Mouse (Mus musculus) thymus, postnatal 14 days (tissue): Measurements from ENCODE around the gene Syndig1.

Experiments used
- DNase-seq: peaks from one replicate; pipeline ENCODE4 v3.0.0; 2021

Gene Syndig1

DNA sequence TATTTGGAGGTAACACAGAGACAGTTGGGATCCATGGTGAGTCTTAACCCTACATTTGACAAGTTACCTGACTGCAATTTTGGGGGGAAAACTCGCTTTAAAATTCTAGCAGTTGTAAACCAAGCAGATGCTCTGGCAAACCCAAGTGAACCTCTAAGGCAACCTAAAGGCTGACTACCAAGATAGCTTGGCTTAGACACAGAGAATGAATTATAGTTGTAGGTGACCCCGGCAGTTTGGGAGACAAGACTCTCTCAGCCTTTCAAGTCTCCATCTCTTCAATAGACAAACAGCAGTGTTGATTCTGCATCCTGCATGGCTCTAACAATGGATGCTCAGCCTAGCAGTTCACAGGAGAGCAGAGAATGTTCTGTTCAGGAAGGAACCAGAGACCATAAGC lies at the start of gene Syndig1:
Gene Syndig1, plus strand, starts transcription at position 301 of the 400 bp plus-strand sequence.
- DNase-seq = no peak

DNA sequence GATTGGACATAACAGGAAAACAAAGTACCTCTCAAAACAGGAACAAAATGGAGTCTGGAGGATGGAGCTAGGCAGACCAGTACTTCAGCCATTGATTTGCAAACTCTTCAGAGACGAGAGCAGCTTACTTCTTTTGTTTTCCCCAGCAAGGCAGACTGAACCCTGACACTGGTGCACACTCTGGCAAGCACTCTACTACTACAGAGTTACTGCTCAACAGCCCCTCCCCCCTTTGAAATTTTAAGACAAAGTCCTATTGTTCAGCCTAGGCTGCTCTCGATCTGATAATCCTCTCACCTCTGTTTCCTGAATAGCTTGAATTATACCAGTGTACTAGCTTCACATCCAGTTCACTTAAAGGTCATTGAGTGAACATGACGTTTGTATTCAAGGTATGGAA lies 30.4 kb upstream of the Syndig1 start:
- DNase-seq = no peak

DNA sequence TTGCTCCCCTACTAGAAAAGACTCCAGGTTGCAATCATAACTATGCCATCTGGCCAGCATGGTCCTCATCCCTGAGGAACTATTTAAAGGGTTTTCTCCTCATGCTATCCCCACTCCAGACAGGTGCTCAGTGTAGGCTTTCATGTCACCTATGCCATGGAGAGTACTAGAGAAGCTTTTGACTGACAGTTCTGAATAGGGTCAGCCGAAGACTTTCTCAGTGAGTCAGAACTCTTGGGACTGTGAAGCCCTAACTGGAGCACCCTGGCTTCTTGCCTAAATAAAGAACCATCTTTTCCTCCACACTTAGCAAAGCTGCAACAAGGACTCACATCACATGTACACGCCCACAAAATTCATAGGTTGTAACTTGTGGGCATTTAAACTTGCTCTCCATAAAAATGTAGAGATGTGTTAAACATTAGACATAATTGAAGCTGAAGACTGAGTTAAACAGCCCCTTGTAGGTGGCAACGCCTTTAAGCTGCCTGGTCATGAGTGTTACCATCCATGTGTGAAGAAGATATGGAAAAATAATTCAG lies 24.3 kb upstream of the Syndig1 start:
- no peak for DNase-seq

DNA sequence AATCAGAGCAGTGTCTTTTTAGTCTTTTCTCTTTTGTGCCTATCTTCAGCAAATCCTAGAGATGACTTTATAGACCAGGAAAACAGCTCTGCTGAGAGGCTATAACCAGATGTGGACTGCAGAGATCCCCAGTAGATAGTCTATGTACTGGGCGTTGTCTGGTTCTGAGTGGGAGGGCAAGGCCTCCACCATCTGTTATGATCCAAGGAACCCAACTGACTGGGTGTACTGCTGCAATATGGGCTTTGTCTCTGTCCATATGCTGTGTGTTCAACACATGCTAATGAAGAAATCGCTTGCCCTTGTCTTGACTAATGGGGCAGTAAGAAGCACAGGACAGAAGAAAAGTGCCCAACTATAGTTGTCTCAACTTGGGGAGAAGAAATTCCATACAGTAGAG lies 23.8 kb upstream of the Syndig1 start:
- DNase-seq = no peak

DNA sequence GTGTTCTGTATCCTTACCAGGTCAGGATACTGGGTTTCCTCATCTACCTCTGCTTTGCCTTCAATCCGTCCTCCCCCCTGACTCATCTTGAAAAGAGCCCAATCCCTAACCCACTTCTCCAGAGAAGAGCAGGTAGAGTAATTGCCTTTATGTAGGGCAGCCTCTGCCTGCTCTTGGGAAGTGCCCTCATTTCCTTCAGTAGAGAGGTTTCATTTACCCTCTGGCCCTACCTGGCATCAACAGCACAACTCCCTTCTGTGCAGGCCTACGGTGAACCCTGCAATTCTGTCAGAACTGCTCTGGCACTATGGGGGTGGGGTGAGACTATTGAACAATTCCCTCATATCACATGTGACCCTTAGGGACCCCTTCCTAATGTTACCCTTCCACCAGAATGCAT lies 16.1 kb upstream of the Syndig1 start:
- no peak for DNase-seq

DNA sequence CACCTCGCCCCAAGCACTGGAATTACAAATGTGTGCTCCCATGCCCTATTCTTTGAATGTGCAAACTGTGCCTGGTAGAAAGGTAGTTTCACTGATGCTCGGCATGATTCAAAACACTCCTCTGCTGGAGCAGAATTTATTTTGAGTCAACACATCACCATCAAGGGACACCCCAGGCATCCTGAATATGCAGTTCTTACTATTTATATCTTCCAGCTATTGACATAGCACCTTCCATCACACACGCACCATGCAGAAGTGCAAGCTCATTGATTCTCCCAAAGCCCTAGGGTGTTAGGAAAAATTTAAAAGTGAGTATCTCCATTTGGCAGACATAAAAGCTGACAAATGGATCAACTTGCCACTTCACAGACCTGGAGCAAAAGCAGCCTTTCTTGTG lies 10.6 kb upstream of the Syndig1 start:
- no peak for DNase-seq

DNA sequence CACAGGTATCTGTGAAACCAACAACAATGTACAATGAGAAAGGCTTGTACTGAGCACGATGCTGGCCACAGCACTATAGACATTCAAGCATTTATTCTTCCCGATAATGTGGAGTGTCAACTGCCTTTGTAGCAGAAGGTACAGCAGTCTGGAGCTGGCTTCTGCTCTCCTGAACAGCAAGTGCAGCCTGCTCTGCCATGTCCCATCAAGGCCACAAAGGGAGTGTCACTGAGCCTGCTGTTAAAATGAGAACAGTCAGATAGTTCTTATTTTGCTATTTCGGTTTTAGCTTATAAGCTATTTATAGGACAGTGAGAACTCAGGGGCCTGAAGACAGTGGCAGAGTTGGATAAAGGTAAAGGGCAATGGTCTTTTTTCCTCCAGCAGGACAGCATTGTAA lies 9.3 kb upstream of the Syndig1 start:
- DNase-seq = no peak

DNA sequence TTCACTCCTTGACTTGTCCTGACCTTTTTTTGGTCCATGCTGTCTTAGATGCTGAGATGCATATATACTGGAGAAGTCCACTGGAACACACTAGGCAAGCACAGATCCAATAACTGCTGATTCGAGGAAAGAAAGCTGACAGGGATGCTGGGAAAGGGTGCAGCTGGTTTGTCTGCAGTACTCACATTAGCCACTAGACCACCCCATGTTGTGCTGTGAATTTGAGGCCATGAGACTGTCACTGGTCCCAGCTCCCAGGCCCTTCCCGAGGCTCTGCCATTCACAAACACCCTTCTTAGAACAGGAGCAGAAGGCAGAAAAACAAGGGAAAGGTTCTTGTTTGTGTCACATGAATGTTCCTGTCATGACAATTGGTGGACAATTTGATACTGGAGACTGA lies 8.8 kb upstream of the Syndig1 start:
- DNase-seq = no peak

DNA sequence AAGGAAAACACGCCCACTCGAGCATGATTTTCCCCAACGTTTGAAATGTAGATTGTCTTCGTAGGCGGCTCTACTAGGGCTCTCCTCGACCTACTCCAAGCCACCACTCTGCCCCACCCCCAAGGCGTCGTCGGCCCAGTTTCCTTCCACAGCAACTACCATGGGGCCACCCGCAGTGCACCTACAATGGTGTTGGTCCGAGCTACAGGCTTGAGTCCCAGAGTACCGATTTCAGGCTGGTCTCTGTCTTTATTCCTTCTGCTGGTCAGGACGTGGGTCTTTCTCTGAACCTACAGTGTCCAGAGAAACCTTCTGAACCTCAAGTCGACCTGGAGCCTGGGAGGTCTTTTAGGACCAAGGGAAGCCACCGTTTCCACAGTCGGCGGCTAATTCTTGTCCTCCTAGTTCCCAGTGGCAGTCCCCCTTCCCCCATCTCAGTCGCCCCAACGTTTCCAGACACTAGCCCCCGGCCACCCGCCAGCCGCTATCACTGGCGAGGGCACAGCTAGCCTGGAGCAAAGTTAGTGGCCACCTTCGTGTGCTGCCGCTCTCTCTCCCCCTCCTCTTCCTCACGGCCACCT lies 1.0 kb downstream of the Syndig1 start:
- DNase-seq = no peak

DNA sequence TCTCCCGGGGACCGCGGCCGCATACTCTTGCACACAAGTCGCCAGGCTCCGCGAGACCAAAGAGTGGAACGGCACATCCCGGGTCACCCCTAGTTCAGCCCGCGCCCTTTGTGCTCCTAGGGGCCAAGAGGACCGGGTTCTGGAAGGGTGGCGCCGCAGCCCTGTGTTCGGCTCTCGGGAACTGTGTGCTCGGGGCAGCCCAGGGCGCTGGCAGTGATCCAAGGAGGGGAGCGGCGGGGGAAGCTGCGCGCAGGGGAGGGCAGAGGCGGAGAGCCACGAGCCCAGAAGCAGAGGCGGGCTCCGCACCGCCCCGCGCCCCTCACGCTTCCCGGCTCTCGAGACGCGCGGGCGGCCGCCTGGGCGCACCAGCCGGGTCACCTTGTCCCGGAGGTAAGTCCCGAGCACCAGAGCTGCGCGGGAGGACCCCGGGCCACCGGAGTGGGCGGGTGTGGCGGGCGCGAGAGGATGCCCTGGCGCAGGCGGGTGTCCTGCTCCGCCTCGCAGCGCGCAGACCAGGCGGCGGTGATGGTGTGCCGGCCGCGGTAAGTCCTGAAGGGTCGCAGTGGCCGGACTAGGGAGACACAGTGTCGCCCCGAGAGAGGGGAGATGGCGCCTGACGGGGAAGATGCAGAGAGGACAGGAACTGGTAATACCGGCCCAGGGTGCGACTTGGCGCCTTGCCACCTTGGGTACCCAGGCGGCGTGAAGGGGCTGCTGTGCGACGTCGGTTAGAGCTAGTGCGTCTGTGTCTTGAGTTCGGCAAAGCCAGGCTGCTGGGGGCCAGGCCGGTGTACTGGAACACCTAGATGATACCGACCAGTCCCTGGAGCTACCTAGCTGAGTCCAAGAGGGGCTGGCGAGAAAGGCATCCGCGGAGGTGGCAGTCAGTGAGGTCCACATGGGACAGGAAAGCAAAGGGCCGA lies 1.8 kb downstream of the Syndig1 start, which contains the start of gene C530025M09Rik:
Gene C530025M09Rik, minus strand, starts transcription at position 678 of the 923 bp plus-strand sequence.
- DNase-seq = no peak

DNA sequence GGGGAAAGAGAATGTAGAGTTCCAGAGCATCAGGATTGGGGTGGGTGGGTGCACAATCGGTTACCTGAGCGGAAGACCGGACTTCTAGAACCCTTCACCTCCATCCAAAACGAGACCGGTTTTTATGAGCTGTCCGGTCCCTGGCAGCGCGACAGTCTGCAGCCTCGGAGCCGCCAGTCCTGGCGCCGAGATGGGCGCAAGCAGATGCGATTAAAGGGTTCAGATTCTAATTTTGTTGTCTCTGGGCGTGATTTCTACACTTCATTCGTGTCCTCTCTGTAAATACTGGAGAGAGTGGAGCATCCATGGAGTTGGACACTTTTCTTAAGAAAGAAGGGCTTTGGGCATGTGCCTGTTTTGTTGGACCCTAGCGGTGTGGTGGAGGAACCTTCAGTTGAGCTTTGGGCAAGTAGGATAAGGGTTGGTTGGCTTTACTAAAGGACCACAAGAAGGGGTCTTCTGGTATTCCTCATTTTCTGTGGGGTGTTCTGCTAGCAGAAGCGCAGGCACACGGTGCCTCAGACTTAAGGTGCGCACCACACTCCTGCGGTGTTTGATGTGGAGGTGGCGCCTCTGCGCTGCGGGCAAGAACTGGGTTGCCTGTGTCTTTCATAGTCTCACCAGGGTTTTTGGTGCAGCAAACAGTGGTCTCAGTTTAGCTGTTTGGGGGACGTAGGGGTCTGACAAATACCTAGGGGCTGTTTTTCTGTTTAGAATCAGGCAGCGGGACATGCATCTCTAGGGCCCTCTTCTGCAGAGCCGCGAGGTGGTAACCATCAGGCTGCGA lies 2.6 kb downstream of the Syndig1 start:
- DNase-seq = no peak

DNA sequence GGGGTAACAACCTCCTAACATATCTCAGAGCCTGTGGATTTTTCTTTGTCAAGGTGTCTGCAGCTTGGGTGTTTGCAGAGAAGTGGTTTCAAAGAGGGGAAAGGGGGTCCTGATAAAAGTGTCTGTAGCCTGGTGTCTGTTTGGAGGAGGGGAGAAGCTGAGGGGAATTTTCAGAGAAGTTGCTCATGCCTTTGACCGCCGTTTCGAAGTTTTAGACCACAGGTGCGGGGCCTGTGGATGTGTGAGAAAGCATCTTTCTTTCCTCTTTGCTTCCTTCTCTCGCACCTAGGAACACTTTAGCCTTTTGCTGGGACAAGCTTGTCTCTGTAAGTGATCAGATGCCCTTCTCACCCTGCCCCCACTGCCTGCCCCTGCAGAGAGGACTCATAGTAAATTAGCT lies 3.3 kb downstream of the Syndig1 start:
- DNase-seq = no peak

DNA sequence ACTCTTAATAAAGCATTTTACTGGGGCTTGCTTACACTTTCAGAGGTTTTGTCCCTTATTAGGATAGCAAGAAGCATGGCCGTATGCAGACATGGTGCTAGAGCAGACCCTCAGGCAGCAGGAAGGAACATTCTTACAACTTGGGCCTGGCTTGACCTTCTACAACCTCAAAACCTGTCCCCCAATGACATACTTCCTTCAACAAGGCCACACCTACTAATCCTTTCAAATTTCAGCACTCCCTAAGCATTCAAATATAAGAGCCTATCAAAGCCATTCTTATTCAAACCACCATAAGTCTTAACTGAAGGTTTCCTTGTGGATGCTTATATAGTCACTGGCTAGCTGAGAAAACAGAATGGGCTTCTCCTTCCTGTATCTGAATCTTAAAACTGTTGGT lies 6.1 kb downstream of the Syndig1 start:
- no peak for DNase-seq

DNA sequence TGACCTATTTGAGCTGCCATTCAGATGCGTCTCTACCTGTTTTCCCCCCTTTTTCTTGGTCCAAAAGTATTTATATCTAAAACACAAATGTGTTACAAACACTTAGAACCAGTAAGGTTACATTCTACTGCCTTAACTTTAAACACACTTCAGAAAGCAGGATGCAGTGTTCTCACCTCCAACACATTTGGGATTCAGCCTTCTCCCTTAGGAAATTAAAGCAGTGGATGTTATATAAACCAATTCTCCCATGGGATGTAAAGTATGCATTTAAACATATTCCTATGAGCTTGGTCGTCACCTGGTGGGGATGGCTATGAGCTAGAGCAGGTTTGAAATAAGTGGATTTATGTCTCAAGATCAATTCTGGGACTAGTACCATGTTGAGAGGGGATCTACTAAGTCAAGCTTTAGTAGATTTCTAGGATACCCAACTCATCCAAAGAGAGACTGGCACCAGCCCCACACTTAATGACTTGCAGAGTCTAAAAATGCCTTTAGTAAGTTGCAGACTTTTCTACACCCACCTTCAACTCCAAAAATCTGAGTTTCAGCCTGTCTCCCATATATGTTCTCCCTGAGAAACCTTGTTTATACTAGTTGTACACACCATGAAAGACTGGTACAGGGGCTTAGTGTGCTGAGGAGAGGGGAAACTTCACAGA lies 7.6 kb downstream of the Syndig1 start:
- no peak for DNase-seq

DNA sequence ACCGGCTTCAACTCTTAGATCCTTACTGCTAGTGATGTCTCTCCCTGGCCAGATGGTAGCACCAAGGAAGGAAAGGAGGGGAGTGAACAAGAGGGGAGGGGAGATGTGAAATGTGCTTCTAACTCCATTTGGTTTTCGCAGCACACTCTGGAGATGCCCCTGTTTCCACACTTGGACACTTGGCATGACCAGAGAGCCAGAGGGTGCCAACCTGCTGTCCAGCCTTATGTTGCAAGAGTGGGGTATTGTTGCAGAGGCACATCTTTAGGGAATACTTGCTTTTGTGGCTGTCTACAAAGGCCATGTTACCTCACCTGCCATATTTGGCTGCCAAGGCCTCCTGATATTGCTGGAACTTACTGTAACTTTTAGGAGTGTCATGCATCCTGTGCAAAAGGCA lies 10.7 kb downstream of the Syndig1 start:
- DNase-seq = no peak

DNA sequence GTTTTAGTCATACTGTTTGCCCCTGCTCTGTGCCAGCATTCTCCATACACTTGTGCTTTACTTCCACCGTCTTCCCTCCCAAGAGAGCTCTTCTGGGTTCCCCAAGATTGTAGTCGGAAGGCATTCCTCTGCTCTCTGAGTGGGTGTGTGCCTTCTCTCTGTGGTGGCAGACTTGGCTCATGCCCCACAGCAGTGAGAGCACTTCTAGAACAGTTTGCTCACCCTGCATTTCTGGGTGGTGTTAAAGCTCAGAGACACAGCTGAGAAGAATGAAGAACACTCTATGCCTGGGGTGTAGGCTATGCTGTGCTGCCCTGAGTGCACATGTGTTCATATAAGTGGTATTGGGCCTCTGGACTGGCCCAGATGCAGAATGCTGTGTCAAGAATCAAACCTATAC lies 15.6 kb downstream of the Syndig1 start:
- DNase-seq = no peak

DNA sequence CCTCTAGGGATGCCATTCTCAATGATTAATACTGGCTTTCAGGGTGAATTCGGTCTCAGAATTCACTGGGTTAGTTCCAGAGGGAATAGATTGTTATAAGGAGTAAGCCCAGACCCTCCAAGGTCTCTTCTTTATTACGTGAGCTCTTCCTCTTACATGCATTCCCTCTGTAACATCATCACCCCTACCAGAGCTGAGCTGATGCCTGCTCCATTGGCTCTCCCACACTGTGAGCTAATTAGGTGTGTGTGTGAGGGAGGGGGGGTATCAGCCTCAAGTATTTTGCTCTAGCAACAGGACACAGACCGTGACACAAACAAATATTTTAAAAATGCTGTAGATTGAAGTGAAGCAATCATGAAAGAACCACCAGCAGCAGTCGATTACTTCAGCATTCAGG lies 19.8 kb downstream of the Syndig1 start:
- no peak for DNase-seq

DNA sequence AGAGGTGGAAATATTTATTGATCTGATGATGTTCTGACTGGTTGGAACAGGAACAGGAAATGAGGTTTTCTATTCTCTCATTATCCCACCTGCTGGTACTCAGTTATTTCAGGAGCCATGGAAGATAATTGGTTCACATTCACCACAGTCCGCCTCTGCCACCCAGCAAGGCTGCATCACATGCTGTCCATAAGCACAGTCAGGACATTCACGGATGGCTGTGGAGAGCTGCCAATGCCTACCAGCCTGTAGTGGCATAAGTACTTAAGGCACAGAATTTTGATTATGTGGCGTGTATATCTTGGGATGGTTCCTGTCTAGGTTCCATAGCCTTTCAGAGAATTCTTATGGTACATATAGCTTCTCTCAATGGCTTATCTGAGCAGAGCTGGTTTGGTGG lies 32.0 kb downstream of the Syndig1 start:
- no peak for DNase-seq

DNA sequence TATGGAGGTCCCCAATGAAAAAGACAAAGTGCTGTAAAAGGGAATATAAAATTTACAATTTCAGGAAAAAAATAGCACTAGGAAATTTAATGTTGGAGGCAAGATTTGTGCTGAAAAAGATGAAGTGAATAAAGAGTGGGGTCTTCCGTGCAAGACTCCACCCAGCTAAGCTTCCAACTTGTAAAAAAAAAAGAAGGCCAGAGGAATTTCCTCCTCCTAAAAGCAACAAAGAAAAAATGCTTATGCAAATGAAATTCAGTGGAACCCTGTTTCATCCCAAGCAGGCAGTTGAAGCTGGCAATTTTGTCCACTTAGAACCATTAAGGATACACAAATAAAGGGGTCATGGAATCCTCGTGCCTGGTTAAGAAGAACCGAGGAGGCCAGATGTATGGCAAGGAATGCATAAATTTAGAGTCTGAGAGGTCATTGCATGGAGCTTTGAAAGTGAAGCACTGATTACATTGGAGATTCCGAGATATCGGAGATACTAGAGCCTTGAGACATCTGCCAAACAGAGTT lies 37.0 kb downstream of the Syndig1 start:
- no peak for DNase-seq

DNA sequence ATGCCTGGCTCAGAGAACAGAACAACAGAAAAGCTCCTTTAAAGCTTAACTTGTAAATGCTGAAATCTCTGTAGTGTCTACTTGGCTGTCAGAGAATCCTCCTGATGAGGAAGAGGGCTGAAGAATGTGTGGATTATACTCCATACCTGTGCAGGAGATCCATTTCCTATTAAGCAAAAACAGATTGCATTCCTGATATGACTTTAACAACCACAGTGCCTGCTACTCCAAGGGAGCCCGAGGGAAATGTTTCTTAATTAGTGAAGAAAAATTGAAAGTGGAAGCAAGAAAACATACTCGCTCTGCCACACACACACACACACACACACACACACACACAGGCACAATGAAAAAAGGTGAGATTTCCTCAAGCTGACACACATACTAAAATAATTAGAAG lies 41.5 kb downstream of the Syndig1 start:
- no peak for DNase-seq

DNA sequence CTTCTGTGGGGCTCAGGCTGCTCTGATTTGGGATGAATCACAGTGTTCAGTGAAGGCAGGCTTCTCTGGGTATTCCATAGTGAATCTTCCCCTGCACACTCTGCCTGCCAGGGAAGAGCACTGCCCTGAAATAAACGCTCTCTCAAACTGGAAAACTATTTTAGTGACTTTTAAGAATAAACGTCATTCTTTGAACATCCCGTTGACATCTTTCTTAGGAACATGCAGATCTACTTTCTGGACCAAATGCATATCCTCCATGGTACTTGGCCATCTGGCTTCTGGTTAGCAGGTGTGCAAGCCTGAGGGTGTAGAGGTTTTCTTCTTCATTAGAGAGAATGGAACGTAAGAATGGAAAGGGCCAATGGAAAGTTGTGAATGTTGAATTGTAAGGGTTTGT lies 43.5 kb downstream of the Syndig1 start:
- DNase-seq = no peak

DNA sequence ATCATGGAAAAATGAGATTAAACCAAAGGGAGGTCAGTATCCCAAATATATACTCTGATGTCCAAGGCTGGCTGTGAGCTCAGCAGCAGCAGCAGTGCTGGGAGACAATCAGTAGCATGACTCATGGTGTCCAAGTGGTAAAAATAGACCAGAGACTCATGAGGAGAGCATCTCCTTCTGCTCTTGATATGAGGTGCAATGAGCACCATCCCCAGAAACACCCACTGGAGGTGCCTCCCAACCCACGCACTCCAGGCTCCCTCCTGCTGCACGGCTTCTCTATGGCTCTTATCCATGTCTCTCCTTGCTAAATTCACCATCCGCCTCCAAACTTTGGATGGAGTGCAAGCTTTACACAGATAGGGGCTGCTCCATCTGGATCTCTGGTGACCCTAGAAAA lies 44.3 kb downstream of the Syndig1 start:
- no peak for DNase-seq

DNA sequence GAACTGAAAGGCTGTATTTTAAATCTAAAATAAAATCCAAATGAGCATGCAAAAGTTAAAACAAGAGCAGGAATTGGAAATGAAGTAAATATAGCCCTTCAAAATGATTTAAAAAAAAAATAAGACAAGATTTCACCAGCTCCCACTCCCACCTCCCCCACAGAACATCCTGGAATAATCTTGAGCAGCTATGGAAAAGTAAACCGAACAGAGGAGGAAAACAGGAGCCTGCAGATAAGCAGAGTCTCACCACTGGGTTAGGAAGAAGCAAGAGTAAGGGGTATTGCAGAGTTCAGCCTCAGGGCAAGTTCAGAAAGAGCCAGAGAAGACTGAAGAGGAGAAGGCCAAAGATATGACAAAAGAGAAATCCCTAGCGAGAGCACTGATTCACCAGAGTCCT lies 48.9 kb downstream of the Syndig1 start:
- DNase-seq = no peak
